13 mouse cellular contexts compared by ENCODE assay signal in genomic region chr13:113706183-113706582, GRCm38 (mm10). TPM values are rescaled to one million over a fixed set of nuclear protein-coding genes. Genes with fewer than 3 reads are reported as not detected.
A peak's percentile ranks its signal among the peaks of the same experiment; 100 is the strongest.
DNase-seq lines count a peak whose midpoint lies in the region; ATAC-seq and TF ChIP-seq lines count a peak whose summit lies in the region.
"Had no signal": no experiment of that assay in that cellular context is flagged by ENCODE, and none has a peak within 500 bp of the region (broad histone marks: within the 10 kb centered on the region; RNA-seq: fewer than 3 reads in every experiment).

No protein-coding gene starts in this region.

- ATAC-seq in forebrain, embryonic 12.5 days (ENCODE audit: low FRiP score) = peak; percentile 80; the same call in 1 of the 2 replicates
- no peak for ATAC-seq in forebrain, postnatal 0 days
- ATAC-seq in embryonic facial prominence, embryonic 15.5 days (ENCODE audit: insufficient number of reproducible peaks, low FRiP score, low TSS enrichment, low read depth) = peak; percentile 43; the same call in 1 of the 2 replicates
- ATAC-seq in midbrain, embryonic 13.5 days = peak; percentile 74; the same call in 1 of the 2 replicates

- WGBS in forebrain, embryonic 12.5 days = 9% methylated on average over 4 of the region's 4 CpGs
- 9% methylated on average over 4 of the region's 4 CpGs for WGBS in forebrain, postnatal 0 days
- WGBS in embryonic facial prominence, embryonic 15.5 days = 12% methylated on average over 4 of the region's 4 CpGs
- WGBS in midbrain, embryonic 13.5 days = 5% methylated on average over 4 of the region's 4 CpGs
- WGBS in thymus, adult 2 months = 64% methylated on average over 4 of the region's 4 CpGs

- H3K9me3 ChIP-seq in forebrain, embryonic 12.5 days = no peaks in the 10 kb centered on the region
- H3K9me3 ChIP-seq in forebrain, postnatal 0 days (ENCODE audit: low read length) = no peaks in the 10 kb centered on the region
- H3K9me3 ChIP-seq in embryonic facial prominence, embryonic 15.5 days (replicated peaks) = no peaks in the 10 kb centered on the region
- 0 out of 2 replicates have a peak, but pooled peaks cover 2% of the 10 kb centered on the region for H3K9me3 ChIP-seq in midbrain, embryonic 13.5 days
- H3K9me3 ChIP-seq: liver, embryonic 15.5 days had no signal

- H3K4me2 ChIP-seq in forebrain, embryonic 12.5 days = no peak overlapping the region
- H3K4me2 ChIP-seq in forebrain, postnatal 0 days (ENCODE audit: low read depth) = no peak overlapping the region
- no peak overlapping the region for H3K4me2 ChIP-seq in embryonic facial prominence, embryonic 15.5 days (replicated peaks)
- no peak overlapping the region for H3K4me2 ChIP-seq in midbrain, embryonic 13.5 days (replicated peaks)
- H3K4me2 ChIP-seq: liver, embryonic 15.5 days had no signal

- H3K27ac ChIP-seq in forebrain, embryonic 12.5 days = no peak overlapping the region
- no peak overlapping the region for H3K27ac ChIP-seq in forebrain, postnatal 0 days (ENCODE audit: low read depth, low read length)
- H3K27ac ChIP-seq in embryonic facial prominence, embryonic 15.5 days (replicated peaks) = no peak overlapping the region
- H3K27ac ChIP-seq in midbrain, embryonic 13.5 days = no peak overlapping the region
- H3K27ac ChIP-seq in thymus, adult 2 months (ENCODE audit: control insufficient read depth, insufficient read depth, low read length) = no peak overlapping the region
- H3K27ac ChIP-seq: liver, embryonic 15.5 days had no signal

- peaks cover 10% of the 10 kb centered on the region for H3K4me1 ChIP-seq in forebrain, embryonic 12.5 days
- no peaks in the 10 kb centered on the region for H3K4me1 ChIP-seq in forebrain, postnatal 0 days (ENCODE audit: insufficient read depth)
- no peaks in the 10 kb centered on the region for H3K4me1 ChIP-seq in embryonic facial prominence, embryonic 15.5 days
- peaks cover 14% of the 10 kb centered on the region for H3K4me1 ChIP-seq in midbrain, embryonic 13.5 days (replicated peaks)
- H3K4me1 ChIP-seq in thymus, adult 2 months (replicated peaks; ENCODE audit: control insufficient read depth, insufficient read depth, low read length) = no peaks in the 10 kb centered on the region
- H3K4me1 ChIP-seq: liver, embryonic 15.5 days had no signal

- no peak overlapping the region for H3K9ac ChIP-seq in forebrain, embryonic 12.5 days
- no peak overlapping the region for H3K9ac ChIP-seq in forebrain, postnatal 0 days
- no peak overlapping the region for H3K9ac ChIP-seq in embryonic facial prominence, embryonic 15.5 days
- no peak overlapping the region for H3K9ac ChIP-seq in midbrain, embryonic 13.5 days (replicated peaks)
- H3K9ac ChIP-seq: liver, embryonic 15.5 days had no signal

- TF ChIP-seq CTCF in forebrain, postnatal 0 days (IDR thresholded peaks at IDR 0.05; ENCODE audit: low read depth) = no peak
- no peak for TF ChIP-seq CTCF in thymus, adult 2 months (IDR thresholded peaks at IDR 0.05; ENCODE audit: borderline replicate concordance, control insufficient read depth, extremely low read depth, insufficient read depth, low read length, poor library complexity)

- no peak overlapping the region for H3K4me3 ChIP-seq in forebrain, embryonic 12.5 days (replicated peaks)
- H3K4me3 ChIP-seq in forebrain, postnatal 0 days (ENCODE audit: low read depth, low read length) = no peak overlapping the region
- no peak overlapping the region for H3K4me3 ChIP-seq in embryonic facial prominence, embryonic 15.5 days (replicated peaks)
- H3K4me3 ChIP-seq in midbrain, embryonic 13.5 days (replicated peaks) = no peak overlapping the region
- H3K4me3 ChIP-seq in thymus, adult 2 months (ENCODE audit: control insufficient read depth, insufficient read depth, low read length) = no peak overlapping the region
- H3K4me3 ChIP-seq: liver, embryonic 15.5 days had no signal

- no peaks in the 10 kb centered on the region for H3K27me3 ChIP-seq in forebrain, embryonic 12.5 days
- H3K27me3 ChIP-seq in forebrain, postnatal 0 days (ENCODE audit: insufficient read depth, low read length) = no peaks in the 10 kb centered on the region
- H3K27me3 ChIP-seq in embryonic facial prominence, embryonic 15.5 days = no peaks in the 10 kb centered on the region
- H3K27me3 ChIP-seq in midbrain, embryonic 13.5 days = no peaks in the 10 kb centered on the region; the same call in 1 of the 2 replicates
- no peaks in the 10 kb centered on the region for H3K27me3 ChIP-seq in thymus, adult 2 months (ENCODE audit: control insufficient read depth, insufficient read depth, low read length)
- H3K27me3 ChIP-seq: liver, embryonic 15.5 days had no signal

- no peak for TF ChIP-seq POLR2A in thymus, adult 2 months (IDR thresholded peaks at IDR 0.05; ENCODE audit: control insufficient read depth, extremely low read depth, insufficient read depth, low read length, poor library complexity)

- DNase-seq in forebrain, postnatal 0 days = no peak
- DNase-seq in R1 (ENCODE audit: low read depth, low spot score) = peak; percentile 87
- DNase-seq in testis, postnatal 14 days (ENCODE audit: low spot score) = no peak
- no peak for DNase-seq in spleen, postnatal 36 days (ENCODE audit: low spot score in 2 of 2)
- no peak for DNase-seq in thymus, adult 2 months
- DNase-seq: adrenal gland, adult 2 months; kidney, adult 2 months; spleen, adult 18-20 months; thymus, adult 18-20 months had no signal

- no peaks in the 10 kb centered on the region for H3K36me3 ChIP-seq in forebrain, embryonic 12.5 days (replicated peaks)
- no peaks in the 10 kb centered on the region for H3K36me3 ChIP-seq in forebrain, postnatal 0 days (ENCODE audit: insufficient read depth)
- H3K36me3 ChIP-seq in embryonic facial prominence, embryonic 15.5 days = no peaks in the 10 kb centered on the region
- no peaks in the 10 kb centered on the region for H3K36me3 ChIP-seq in midbrain, embryonic 13.5 days
- no peaks in the 10 kb centered on the region for H3K36me3 ChIP-seq in thymus, adult 2 months (ENCODE audit: control insufficient read depth, insufficient read depth, low read length)
- H3K36me3 ChIP-seq: liver, embryonic 15.5 days had no signal

RNA-seq across cellular contexts. Expression of gene Hspb3, which starts 42.7 kb away (rescaled TPM):
- polyA plus RNA-seq in forebrain, embryonic 12.5 days (2016; fragmentation: Nextera tagmentation; extraction: Ambion mirVana) = 0.42 TPM in 1 of 2 replicates, not detected in the other
- 2.0 and 10.5 TPM in 2 replicates for total RNA-seq in forebrain, postnatal 0 days (2014; rRNA removed)
- 3.0 and 12.2 TPM in 2 replicates for polyA plus RNA-seq in forebrain, postnatal 0 days (2015; fragmentation: Nextera tagmentation; extraction: Ambion mirVana)
- 10.3 and 15.7 TPM in 2 replicates for polyA plus RNA-seq in embryonic facial prominence, embryonic 15.5 days (2015; fragmentation: Nextera tagmentation; extraction: Ambion mirVana)
- polyA plus RNA-seq in midbrain, embryonic 13.5 days (2015; fragmentation: Nextera tagmentation; extraction: Ambion mirVana) = 0.28 TPM in 1 of 2 replicates, not detected in the other
- polyA plus RNA-seq in thymus, adult 2 months (2012; rRNA removed) = 0.65 TPM in 1 of 2 replicates, not detected in the other
- total RNA-seq: adrenal gland, adult 2 months had no signal
- polyA plus RNA-seq: adrenal gland, adult 2 months had no signal
